Mouse (Mus musculus) megakaryocyte, adult 5-6 weeks (primary cell): ENCODE data around the gene Coro6. TPM values are rescaled to one million over a fixed set of nuclear protein-coding genes. Genes with fewer than 3 reads are reported as not detected.

Experiments used
- ATAC-seq: 2 replicates; pipeline ENCODE4 v1.8.0; 2016; ENCODE audit warnings: mild to moderate bottlenecking, inconsistent platforms; ENCODE audit not compliant: poor library complexity, severe bottlenecking
- total RNA-seq, 2 experiments: library from RNA; stranded (forward) in 1 of 2; stranded (reverse) in 1 of 2; fragments of 153-499, 151-499 nt in 1 of 2; fragments of 221-1000, 200-1000 nt in 1 of 2; gene quantifications; 2 replicates each; pipeline versions ENCODE4 v1.2.3 to v1.2.4; 2015 to 2017

Gene Coro6
- total RNA-seq (2015) = 0.09 and 0.21 TPM in 2 replicates
- total RNA-seq (2017) = not detected in 2 replicates

GRCm38 (mm10) chr11:77462283-77463100 is at the start of gene Coro6:
Gene Coro6 (plus strand): TSS chr11:77462411.
- ATAC-seq = peak; percentile 80

- ATAC-seq = no peak
These were observed 47.9 kb upstream of the Coro6 start for GRCm38 (mm10) chr11:77414141-77414839.

- ATAC-seq = no peak
These were observed 45.8 kb upstream of the Coro6 start for GRCm38 (mm10) chr11:77416212-77417000.

GRCm38 (mm10) chr11:77418021-77418420 is 44.2 kb upstream of the Coro6 start:
- no peak for ATAC-seq

GRCm38 (mm10) chr11:77423175-77423859 is 38.9 kb upstream of the Coro6 start:
- ATAC-seq = no peak

GRCm38 (mm10) chr11:77428446-77428845 is 33.8 kb upstream of the Coro6 start:
- no peak for ATAC-seq

GRCm38 (mm10) chr11:77437026-77437425 is 25.2 kb upstream of the Coro6 start:
- no peak for ATAC-seq

- no peak for ATAC-seq
These were observed 22.1 kb upstream of the Coro6 start for GRCm38 (mm10) chr11:77440081-77440480.

GRCm38 (mm10) chr11:77441020-77441419 is 21.2 kb upstream of the Coro6 start:
- no peak for ATAC-seq

- ATAC-seq = peak; percentile 79
These were observed 19.7 kb upstream of the Coro6 start for GRCm38 (mm10) chr11:77442186-77443170.

GRCm38 (mm10) chr11:77444939-77445338 is 17.3 kb upstream of the Coro6 start:
- ATAC-seq = no peak

- ATAC-seq = peak; percentile 72
These were observed 15.6 kb upstream of the Coro6 start for GRCm38 (mm10) chr11:77446628-77447041.

- ATAC-seq = no peak
These were observed 13.0 kb upstream of the Coro6 start for GRCm38 (mm10) chr11:77449224-77449623.

GRCm38 (mm10) chr11:77451670-77452069 is 10.5 kb upstream of the Coro6 start:
- no peak for ATAC-seq

GRCm38 (mm10) chr11:77453388-77453787 is 8.8 kb upstream of the Coro6 start:
- no peak for ATAC-seq

- no peak for ATAC-seq
These were observed 6.3 kb upstream of the Coro6 start for GRCm38 (mm10) chr11:77455770-77456510.

- ATAC-seq = no peak
These were observed 5.3 kb upstream of the Coro6 start for GRCm38 (mm10) chr11:77456866-77457265.

GRCm38 (mm10) chr11:77461856-77462255 is 355 bp upstream of the Coro6 start:
- no peak for ATAC-seq

GRCm38 (mm10) chr11:77463101-77463445 is 862 bp downstream of the Coro6 start:
- no peak for ATAC-seq
